Mouse (Mus musculus) retina, embryonic 14.5 days (tissue): ENCODE data around the gene Ppfia3.
A peak's percentile ranks its signal among the peaks of the same experiment; 100 is the strongest.

Source experiments
- DNase-seq: peaks from one replicate; pipeline ENCODE4 v3.0.0-alpha.2; 2015; ENCODE audit warnings: low spot score

Ppfia3 gene

GRCm38 (mm10) chr7:45312686-45313453 lies 53.9 kb downstream of the Ppfia3 start:
- DNase-seq: no peak

DNA sequence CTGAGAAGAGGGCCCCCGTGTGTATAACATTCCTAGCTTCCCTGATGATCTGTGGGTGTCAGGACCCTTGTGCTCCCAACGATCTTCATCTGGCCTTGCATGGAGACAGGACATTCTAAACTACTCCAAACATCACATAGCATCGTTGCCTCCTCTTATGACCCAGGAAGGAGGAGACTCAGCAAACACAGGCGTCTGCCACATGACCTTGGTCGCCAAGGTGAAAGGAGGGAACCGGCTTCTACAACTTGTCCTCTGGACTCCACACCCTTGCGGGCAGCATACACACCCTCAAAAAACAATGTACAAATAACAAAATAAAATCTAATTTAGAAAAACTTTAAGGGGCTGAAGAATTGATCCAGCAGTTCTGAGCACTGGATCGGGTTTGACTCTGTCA lies 54.8 kb downstream of the Ppfia3 start:
- DNase-seq: no peak

- DNase-seq: peak; percentile 90
These were observed 57.4 kb downstream of the Ppfia3 start for GRCm38 (mm10) chr7:45309455-45309854.

DNA sequence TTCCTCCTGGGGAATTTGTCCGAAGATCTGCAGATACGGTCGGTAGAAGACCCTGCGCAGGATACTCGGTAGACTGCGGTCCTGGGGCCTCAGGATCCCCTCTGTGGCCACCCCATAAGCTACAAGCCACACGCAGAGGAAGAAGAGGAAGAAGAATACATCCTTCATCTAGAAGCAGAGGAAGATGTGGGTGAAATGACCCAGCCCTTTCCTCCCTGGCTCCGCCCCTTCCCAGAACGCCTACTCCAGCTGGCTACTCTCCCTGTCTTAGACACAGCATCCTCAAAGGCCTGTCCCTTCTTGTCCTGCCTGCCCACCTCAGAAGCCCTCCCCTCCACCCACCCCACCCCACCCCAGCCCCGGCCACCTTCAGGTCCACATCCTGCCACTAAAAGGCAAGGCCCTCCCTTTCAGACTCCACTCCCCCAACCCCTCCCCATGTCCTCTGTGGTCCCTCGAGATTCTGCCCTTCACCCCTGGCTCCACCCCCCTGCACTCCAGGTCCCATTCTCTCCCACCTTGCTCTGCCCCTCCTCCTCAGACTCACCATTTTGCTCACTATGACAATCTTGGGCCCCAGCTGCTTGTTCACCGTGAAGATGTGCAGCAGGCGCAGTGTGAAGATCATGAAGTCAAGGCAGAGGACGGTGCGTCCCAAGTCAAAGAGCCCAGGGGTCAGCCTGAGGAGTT lies 58.1 kb downstream of the Ppfia3 start:
- no peak for DNase-seq

- peak; percentile 84 for DNase-seq
These were observed 61.5 kb downstream of the Ppfia3 start for GRCm38 (mm10) chr7:45305275-45305674.

GRCm38 (mm10) chr7:45304869-45305268 lies 62.0 kb downstream of the Ppfia3 start:
- no peak for DNase-seq

DNA sequence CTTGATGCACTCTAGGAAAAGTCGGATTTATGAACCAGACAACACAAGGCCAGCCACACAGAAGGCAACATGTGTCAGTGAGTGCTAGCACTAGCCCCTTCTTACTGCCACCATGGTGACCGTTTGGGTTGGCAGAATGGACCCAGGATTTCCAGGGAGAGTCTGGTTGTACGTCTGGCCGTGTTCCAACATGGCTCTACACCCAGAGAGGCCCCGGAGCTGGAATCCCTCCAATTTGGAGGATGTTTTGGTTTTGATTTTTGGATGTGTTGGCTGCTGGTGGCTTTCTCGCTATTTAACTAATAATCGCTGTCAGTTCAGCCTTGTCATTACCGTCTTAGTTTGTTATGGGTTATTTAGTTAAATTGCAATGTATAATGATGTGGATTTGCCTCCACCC lies 64.2 kb downstream of the Ppfia3 start:
- no peak for DNase-seq

DNA sequence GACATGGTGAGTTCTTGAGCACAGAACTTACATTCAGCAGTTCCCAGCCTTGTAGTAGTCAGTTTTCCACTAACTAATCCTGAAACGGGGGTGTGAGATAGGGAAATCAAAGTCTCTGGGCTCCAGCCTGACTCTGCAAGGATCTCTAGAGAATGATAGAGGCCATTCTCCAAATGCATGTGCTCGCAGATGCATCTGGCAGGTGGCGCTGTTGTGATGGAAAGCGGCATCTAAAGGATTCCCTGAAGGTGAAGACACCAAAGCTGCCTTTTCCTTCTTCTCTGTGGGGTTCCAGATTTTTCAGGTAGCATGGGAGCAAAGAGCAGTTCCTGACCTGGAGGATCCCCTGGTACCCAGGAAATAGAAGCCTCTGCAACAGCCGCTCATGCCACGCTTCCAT lies 66.5 kb downstream of the Ppfia3 start:
- DNase-seq: peak; percentile 75

DNA sequence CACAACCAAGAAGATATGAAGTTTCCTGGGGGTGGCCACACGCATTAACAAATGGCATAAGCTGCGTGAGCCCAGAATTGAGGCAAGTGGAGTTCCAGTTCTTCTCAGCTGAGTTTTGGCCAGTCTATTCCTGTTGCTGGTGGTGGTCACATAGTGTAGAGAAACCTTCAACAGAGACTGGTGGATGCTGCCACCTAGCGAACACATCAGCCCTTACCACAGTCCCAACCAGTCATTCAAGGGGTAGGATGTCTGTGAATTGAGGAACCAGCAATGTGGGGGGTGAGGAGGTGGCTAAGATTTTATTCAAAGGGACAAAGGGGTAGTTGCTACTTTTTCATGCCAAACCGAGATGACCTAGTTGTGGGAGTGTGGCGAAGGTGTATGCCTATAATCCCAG lies 67.1 kb downstream of the Ppfia3 start:
- peak; percentile 85 for DNase-seq

GRCm38 (mm10) chr7:45297563-45297962 lies 69.3 kb downstream of the Ppfia3 start:
- DNase-seq: no peak

GRCm38 (mm10) chr7:45296626-45297025 lies 70.2 kb downstream of the Ppfia3 start:
- no peak for DNase-seq
